Mouse (Mus musculus): ENCODE results near the gene Cubn. TPM values are rescaled to one million over a fixed set of nuclear protein-coding genes. Genes with fewer than 3 reads are reported as not detected.
A peak's percentile ranks its signal among the peaks of the same experiment; 100 is the strongest.

Cubn gene
- polyA plus RNA-seq, 1 experiment from 2014 or later: 0.29 TPM

GRCm38 (mm10) chr2:13271165-13271957 lies 220.3 kb downstream of the Cubn start, which contains the start of gene Rsu1:
Rsu1 (minus strand) TSS chr2:13271415.
- peak within 1 kb of the TSS; percentile 70; the same call in 1 of the 2 replicates for H3K27ac ChIP-seq (ENCODE audit: low read depth, low read length)
- ATAC-seq (replicated peaks; ENCODE audit: insufficient number of reproducible peaks, low FRiP score, low TSS enrichment): peak; percentile 99
- H3K4me2 ChIP-seq: peak within 1 kb of the TSS; percentile 85
- no peaks in the 10 kb centered on the region for H3K27me3 ChIP-seq (ENCODE audit: control insufficient read depth, insufficient read depth, low read length)
- no peaks in the 10 kb centered on the region for H3K9me3 ChIP-seq (replicated peaks; ENCODE audit: control insufficient read depth, low read length)
- under 1% methylated on average over 37 of the region's 37 CpGs for WGBS (ENCODE audit: insufficient replicate concordance)
- H3K4me3 ChIP-seq (ENCODE audit: low read depth, low read length): peak within 1 kb of the TSS; percentile 72
- H3K36me3 ChIP-seq (ENCODE audit: control insufficient read depth, insufficient read depth, low read length): no peaks in the 10 kb centered on the region
- H3K4me1 ChIP-seq (ENCODE audit: control insufficient read depth, insufficient read depth, low read length): 0 out of 2 replicates have a peak, but pooled peaks cover 3% of the 10 kb centered on the region
- H3K9ac ChIP-seq (ENCODE audit: low read depth, low read length): peak within 1 kb of the TSS; percentile 83

- Histone ChIP-seq H3K27me3 (ENCODE audit: control insufficient read depth, insufficient read depth, low read length) (no peaks in the 10 kb centered on the region), H3K9me3 (replicated peaks; ENCODE audit: control insufficient read depth, low read length) (no peaks in the 10 kb centered on the region), H3K4me3 (ENCODE audit: low read depth, low read length) (peak overlapping the region; percentile 72), H3K4me1 (ENCODE audit: control insufficient read depth, insufficient read depth, low read length) (0 out of 2 replicates have a peak, but pooled peaks cover 3% of the 10 kb centered on the region), H3K9ac (ENCODE audit: low read depth, low read length) (peak overlapping the region; percentile 83), H3K36me3 (ENCODE audit: control insufficient read depth, insufficient read depth, low read length) (no peaks in the 10 kb centered on the region), H3K4me2 (peak overlapping the region; percentile 85), H3K27ac (ENCODE audit: low read depth, low read length) (peak overlapping the region; percentile 70; the same call in 1 of the 2 replicates)
- 26% methylated on average over 8 of the region's 8 CpGs for WGBS (ENCODE audit: insufficient replicate concordance)
- peak; percentile 1; the same call in 1 of the 2 replicates for ATAC-seq (replicated peaks; ENCODE audit: insufficient number of reproducible peaks, low FRiP score, low TSS enrichment)
These were observed 220.9 kb downstream of the Cubn start for GRCm38 (mm10) chr2:13270736-13271135.

DNA sequence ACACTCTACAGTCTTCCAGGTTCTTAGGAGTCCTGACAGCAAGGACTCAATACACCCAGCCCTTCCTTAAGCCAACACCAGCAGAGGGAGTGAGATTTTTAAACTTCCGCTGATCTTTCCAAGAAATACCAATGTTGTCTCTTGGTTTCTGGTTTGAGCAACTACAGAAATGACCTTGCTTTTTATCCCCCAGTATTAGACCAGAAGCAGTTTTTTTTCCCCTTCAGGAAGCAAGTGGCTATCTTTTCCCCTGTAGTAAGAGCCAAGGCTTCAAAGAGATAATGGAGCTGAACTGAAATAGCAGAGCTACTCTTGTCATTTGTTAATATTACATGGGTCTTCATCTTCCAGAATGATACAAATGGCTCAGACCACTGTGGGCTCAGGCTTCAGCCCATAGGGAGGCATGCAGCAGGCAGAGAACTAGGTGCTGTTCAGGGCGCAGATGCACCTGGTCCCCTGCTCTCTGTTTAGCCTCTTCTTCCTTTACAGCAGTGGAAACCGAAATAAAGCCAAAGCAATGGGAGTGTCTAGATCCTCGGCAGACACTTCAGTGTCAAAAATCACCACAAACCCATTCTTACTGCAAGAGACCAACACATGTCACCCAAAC lies 222.8 kb downstream of the Cubn start:
- no peaks in the 10 kb centered on the region for H3K27me3 ChIP-seq (ENCODE audit: control insufficient read depth, insufficient read depth, low read length)
- no peak for ATAC-seq (replicated peaks; ENCODE audit: insufficient number of reproducible peaks, low FRiP score, low TSS enrichment)
- H3K27ac ChIP-seq (ENCODE audit: low read depth, low read length): no peak overlapping the region
- H3K36me3 ChIP-seq (ENCODE audit: control insufficient read depth, insufficient read depth, low read length): no peaks in the 10 kb centered on the region
- 0 out of 2 replicates have a peak, but pooled peaks cover 3% of the 10 kb centered on the region for H3K4me1 ChIP-seq (ENCODE audit: control insufficient read depth, insufficient read depth, low read length)
- H3K9ac ChIP-seq (ENCODE audit: low read depth, low read length): no peak overlapping the region
- 86% methylated on average over 4 of the region's 4 CpGs for WGBS (ENCODE audit: insufficient replicate concordance)
- no peak overlapping the region for H3K4me3 ChIP-seq (ENCODE audit: low read depth, low read length)
- H3K4me2 ChIP-seq: no peak overlapping the region
- no peaks in the 10 kb centered on the region for H3K9me3 ChIP-seq (replicated peaks; ENCODE audit: control insufficient read depth, low read length)

DNA sequence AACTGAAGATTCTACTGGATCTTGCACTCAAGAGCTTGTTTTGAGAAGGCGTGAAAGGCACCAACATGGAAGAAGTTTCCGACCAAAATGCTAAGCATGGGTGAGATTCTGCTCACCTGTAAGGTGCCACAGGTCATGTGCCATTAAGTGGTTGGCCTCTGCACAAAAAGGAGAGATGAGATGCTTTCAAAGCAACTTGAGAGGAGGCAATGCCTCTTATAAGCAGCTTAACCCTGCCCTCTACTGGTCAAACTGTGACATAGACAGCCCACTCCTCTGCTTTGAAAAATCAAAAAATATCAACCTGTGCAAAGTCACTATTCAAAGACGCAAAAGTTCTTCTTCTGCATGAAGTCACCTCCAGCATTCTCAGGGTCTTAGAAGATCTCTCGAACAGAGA lies 226.7 kb downstream of the Cubn start:
- no peak overlapping the region for H3K4me3 ChIP-seq (ENCODE audit: low read depth, low read length)
- no peak overlapping the region for H3K4me2 ChIP-seq
- no peaks in the 10 kb centered on the region for H3K27me3 ChIP-seq (ENCODE audit: control insufficient read depth, insufficient read depth, low read length)
- ATAC-seq (replicated peaks; ENCODE audit: insufficient number of reproducible peaks, low FRiP score, low TSS enrichment): no peak
- no peak overlapping the region for H3K9ac ChIP-seq (ENCODE audit: low read depth, low read length)
- no peak overlapping the region for H3K27ac ChIP-seq (ENCODE audit: low read depth, low read length)
- no peaks in the 10 kb centered on the region for H3K4me1 ChIP-seq (ENCODE audit: control insufficient read depth, insufficient read depth, low read length)
- H3K36me3 ChIP-seq (ENCODE audit: control insufficient read depth, insufficient read depth, low read length): no peaks in the 10 kb centered on the region
- no peaks in the 10 kb centered on the region for H3K9me3 ChIP-seq (replicated peaks; ENCODE audit: control insufficient read depth, low read length)
- 44% methylated on average over 4 of the region's 4 CpGs for WGBS (ENCODE audit: insufficient replicate concordance)

GRCm38 (mm10) chr2:13263150-13263549 lies 228.5 kb downstream of the Cubn start:
- no peaks in the 10 kb centered on the region for H3K9me3 ChIP-seq (replicated peaks; ENCODE audit: control insufficient read depth, low read length)
- H3K4me1 ChIP-seq (ENCODE audit: control insufficient read depth, insufficient read depth, low read length): no peaks in the 10 kb centered on the region
- H3K36me3 ChIP-seq (ENCODE audit: control insufficient read depth, insufficient read depth, low read length): no peaks in the 10 kb centered on the region
- WGBS (ENCODE audit: insufficient replicate concordance): 72% methylated on average over 4 of the region's 4 CpGs
- H3K27me3 ChIP-seq (ENCODE audit: control insufficient read depth, insufficient read depth, low read length): no peaks in the 10 kb centered on the region
- ATAC-seq (replicated peaks; ENCODE audit: insufficient number of reproducible peaks, low FRiP score, low TSS enrichment): no peak
- no peak overlapping the region for H3K4me2 ChIP-seq
- no peak overlapping the region for H3K4me3 ChIP-seq (ENCODE audit: low read depth, low read length)
- no peak overlapping the region for H3K9ac ChIP-seq (ENCODE audit: low read depth, low read length)
- H3K27ac ChIP-seq (ENCODE audit: low read depth, low read length): no peak overlapping the region

- no peak overlapping the region for H3K27ac ChIP-seq (ENCODE audit: low read depth, low read length)
- peaks cover 3% of the 10 kb centered on the region; the same call in 1 of the 2 replicates for H3K9me3 ChIP-seq (replicated peaks; ENCODE audit: control insufficient read depth, low read length)
- H3K36me3 ChIP-seq (ENCODE audit: control insufficient read depth, insufficient read depth, low read length): peaks cover 11% of the 10 kb centered on the region
- H3K27me3 ChIP-seq (ENCODE audit: control insufficient read depth, insufficient read depth, low read length): no peaks in the 10 kb centered on the region
- no peak overlapping the region for H3K4me3 ChIP-seq (ENCODE audit: low read depth, low read length)
- no peak overlapping the region for H3K4me2 ChIP-seq
- 85% methylated on average over 2 of the region's 2 CpGs for WGBS (ENCODE audit: insufficient replicate concordance)
- no peaks in the 10 kb centered on the region for H3K4me1 ChIP-seq (ENCODE audit: control insufficient read depth, insufficient read depth, low read length)
- no peak for ATAC-seq (replicated peaks; ENCODE audit: insufficient number of reproducible peaks, low FRiP score, low TSS enrichment)
- no peak overlapping the region for H3K9ac ChIP-seq (ENCODE audit: low read depth, low read length)
These were observed 233.0 kb downstream of the Cubn start for GRCm38 (mm10) chr2:13258606-13259005.

- Histone ChIP-seq H3K4me3 (ENCODE audit: low read depth, low read length) (no peak overlapping the region), H3K27ac (ENCODE audit: low read depth, low read length) (no peak overlapping the region), H3K4me1 (ENCODE audit: control insufficient read depth, insufficient read depth, low read length) (peaks cover 7% of the 10 kb centered on the region), H3K36me3 (ENCODE audit: control insufficient read depth, insufficient read depth, low read length) (no peaks in the 10 kb centered on the region), H3K27me3 (ENCODE audit: control insufficient read depth, insufficient read depth, low read length) (no peaks in the 10 kb centered on the region), H3K9me3 (replicated peaks; ENCODE audit: control insufficient read depth, low read length) (no peaks in the 10 kb centered on the region), H3K4me2 (no peak overlapping the region), H3K9ac (ENCODE audit: low read depth, low read length) (no peak overlapping the region)
- WGBS (ENCODE audit: insufficient replicate concordance): 73% methylated on average over 9 of the region's 9 CpGs
- ATAC-seq (replicated peaks; ENCODE audit: insufficient number of reproducible peaks, low FRiP score, low TSS enrichment): no peak
These were observed 250.9 kb downstream of the Cubn start for GRCm38 (mm10) chr2:13240711-13241110.

DNA sequence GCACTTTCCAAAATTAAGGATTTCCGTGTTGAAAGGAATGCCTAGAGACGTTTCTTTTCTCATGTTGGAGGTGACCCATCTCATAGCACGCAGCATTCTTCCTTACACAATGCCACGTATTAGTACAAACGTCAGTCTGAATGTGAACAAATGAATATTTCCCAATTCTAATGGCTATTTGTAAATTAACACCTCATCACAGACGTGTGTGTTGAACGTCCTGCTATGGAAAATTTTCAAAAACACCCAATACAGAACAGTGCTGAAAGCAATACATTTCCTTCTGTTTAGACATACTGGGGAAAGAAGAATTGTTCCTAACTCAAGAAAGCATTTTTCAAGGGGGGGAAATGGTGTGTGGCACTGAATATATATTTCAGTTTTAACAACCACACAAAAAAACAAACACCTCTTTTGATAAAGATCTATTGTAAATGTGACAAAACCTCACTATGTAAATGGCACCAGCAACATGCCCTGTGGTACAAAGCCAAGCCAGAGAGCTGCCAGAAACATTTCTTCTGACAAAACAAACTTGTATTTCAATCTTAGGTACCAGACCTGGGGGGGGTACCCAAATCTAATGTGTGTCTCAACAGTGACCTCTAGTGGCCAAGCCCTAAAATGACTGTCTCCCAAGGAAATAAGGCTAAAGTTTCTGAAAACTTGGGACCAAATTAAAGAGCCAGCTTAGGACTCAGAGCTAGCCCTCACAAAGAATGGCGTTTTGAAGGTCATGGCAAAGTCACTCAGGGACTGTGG lies 254.3 kb downstream of the Cubn start:
- no peaks in the 10 kb centered on the region for H3K9me3 ChIP-seq (replicated peaks; ENCODE audit: control insufficient read depth, low read length)
- 68% methylated on average over 8 of the region's 8 CpGs for WGBS (ENCODE audit: insufficient replicate concordance)
- no peak overlapping the region for H3K4me3 ChIP-seq (ENCODE audit: low read depth, low read length)
- ATAC-seq (replicated peaks; ENCODE audit: insufficient number of reproducible peaks, low FRiP score, low TSS enrichment): no peak
- H3K4me1 ChIP-seq (ENCODE audit: control insufficient read depth, insufficient read depth, low read length): peaks cover 17% of the 10 kb centered on the region
- H3K9ac ChIP-seq (ENCODE audit: low read depth, low read length): no peak overlapping the region
- H3K4me2 ChIP-seq: no peak overlapping the region
- H3K27me3 ChIP-seq (ENCODE audit: control insufficient read depth, insufficient read depth, low read length): no peaks in the 10 kb centered on the region
- H3K36me3 ChIP-seq (ENCODE audit: control insufficient read depth, insufficient read depth, low read length): no peaks in the 10 kb centered on the region
- no peak overlapping the region for H3K27ac ChIP-seq (ENCODE audit: low read depth, low read length)

Data from heart, embryonic 11.5 days (tissue).